Mouse (Mus musculus) gastrocnemius, postnatal 25 days (tissue): ENCODE results near the gene Lce3f. TPM values are rescaled to one million over a fixed set of nuclear protein-coding genes. Genes with fewer than 3 reads are reported as not detected.

Experiments
- DNase-seq: peaks from one replicate; pipeline ENCODE4 v3.0.0; 2022
- long read RNA-seq, 2 experiments: library from polyadenylated mRNA; stranded (forward); transcript quantifications; one replicate each; pipeline ENCODE4 v2.0.0; 2021
- total RNA-seq, 2 experiments: library from RNA; stranded (reverse); gene quantifications; 1 replicate in 1 of 2; 2 replicates in 1 of 2; pipeline ENCODE4 v1.2.3; 2021

Gene Lce3f
- total RNA-seq = not detected
- long read RNA-seq, experiment 1 = 0 reads
- long read RNA-seq, experiment 2 = 0 reads

- no peak for DNase-seq
Measured at GRCm38 (mm10) chr3:92991926-92992325, at the start of gene Lce3f. TSS of gene Lce3f (plus strand) at chr3:92992226.

GRCm38 (mm10) chr3:92944186-92944585 is 47.8 kb upstream of the Lce3f start, which contains the start of gene Lce3c:
TSS of gene Lce3c (plus strand) at chr3:92944486.
- no peak for DNase-seq

DNA sequence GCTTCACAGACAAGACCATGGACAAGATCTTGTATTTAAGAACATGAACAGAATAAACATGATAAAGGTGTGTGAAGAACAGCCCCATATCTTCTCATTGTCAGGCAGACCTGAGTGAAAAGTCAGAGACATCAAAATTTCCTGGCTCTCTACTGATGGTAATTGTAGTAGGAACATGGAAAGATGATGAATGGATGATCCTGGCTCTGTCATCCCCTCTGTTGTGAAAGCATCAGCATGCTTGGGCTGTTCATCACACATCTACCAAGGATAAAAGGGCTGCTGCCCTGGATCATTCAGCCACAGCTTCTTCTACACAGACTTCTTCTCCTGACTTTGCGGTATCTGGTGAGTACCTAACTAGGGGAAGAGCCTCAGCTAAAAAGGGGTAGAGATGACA is 34.9 kb upstream of the Lce3f start, which contains the start of gene Lce3d:
Lce3d (plus strand) TSS at position 301 of the 400 bp plus-strand sequence.
- no peak for DNase-seq

DNA sequence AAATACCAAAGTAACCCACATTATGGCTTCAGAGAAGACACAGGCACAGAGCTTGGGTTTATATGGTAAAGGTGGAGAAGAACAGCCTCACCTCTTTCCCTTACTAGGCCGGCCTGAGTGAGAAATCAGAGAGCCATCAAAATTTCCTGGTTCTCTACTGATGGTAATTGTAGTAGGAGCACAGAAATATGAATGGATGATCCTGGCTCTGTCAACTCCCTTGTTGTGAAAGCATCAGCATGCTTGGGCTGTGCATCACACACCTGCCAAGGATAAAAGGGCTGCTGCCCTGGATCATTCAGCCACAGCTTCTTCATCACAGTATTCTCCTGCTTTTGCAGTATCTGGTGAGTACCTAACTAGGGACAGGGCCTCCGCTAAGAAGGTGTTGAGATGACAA is 25.3 kb upstream of the Lce3f start, which contains the start of gene Lce3e:
Lce3e (plus strand) TSS at position 301 of the 400 bp plus-strand sequence.
- DNase-seq = no peak

- DNase-seq = no peak
Measured at GRCm38 (mm10) chr3:92978484-92978883, 13.5 kb upstream of the Lce3f start.

GRCm38 (mm10) chr3:92998691-92999090 is 6.7 kb downstream of the Lce3f start:
- DNase-seq = peak; percentile 21

DNA sequence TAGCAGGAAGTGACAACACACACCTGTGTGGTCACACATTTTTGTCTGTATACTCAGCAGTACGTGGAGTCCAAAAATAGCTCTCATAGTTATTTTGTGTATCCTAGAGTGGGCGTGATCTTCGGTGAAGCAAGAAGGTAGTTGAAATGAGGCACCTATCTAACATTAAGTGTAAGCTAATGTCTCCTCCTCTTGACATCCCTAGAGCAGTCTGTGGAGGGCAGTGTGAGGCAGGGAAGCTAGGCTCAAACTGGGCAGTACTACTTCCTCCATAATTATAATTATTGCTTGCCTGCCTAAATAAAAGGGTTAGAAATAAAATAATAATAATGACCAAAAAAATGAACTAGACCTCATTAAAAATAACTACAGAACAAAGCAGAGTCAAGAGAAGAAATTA is 8.6 kb downstream of the Lce3f start:
- DNase-seq = no peak

GRCm38 (mm10) chr3:93002843-93003242 is 10.8 kb downstream of the Lce3f start:
- no peak for DNase-seq

- peak; percentile 8 for DNase-seq
Measured at GRCm38 (mm10) chr3:93014378-93014801, 22.4 kb downstream of the Lce3f start.

GRCm38 (mm10) chr3:93014871-93015270 is 22.8 kb downstream of the Lce3f start:
- no peak for DNase-seq

GRCm38 (mm10) chr3:93015460-93016104 is 23.6 kb downstream of the Lce3f start, which contains the start of gene Crct1:
TSS of gene Crct1 (minus strand) at chr3:93015687.
- no peak for DNase-seq

DNA sequence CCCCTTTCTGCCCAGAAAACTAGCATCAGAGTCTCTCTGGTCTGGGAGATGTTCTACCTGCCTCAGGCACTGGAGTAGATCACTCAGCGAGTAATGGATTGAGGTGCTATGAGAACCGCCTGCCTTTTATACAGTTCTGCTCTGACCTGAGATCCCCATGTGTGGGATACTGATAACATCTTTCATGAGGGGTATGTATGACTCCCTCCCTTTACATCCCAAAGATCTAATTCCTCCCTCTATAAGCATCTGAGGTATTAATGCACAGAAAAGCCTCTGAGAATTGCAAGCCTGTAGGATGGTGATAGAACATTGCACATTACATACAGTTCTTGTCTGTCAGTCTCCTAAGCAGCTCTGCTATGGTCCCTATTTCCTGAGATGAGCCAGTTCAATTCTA is 26.9 kb downstream of the Lce3f start, which contains the start of gene Lce1m:
Lce1m (minus strand) TSS at position 101 of the 400 bp plus-strand sequence.
- DNase-seq = no peak

- DNase-seq = no peak
Measured at GRCm38 (mm10) chr3:93021171-93021570, 29.1 kb downstream of the Lce3f start.

GRCm38 (mm10) chr3:93023411-93024184 is 31.6 kb downstream of the Lce3f start:
- no peak for DNase-seq

DNA sequence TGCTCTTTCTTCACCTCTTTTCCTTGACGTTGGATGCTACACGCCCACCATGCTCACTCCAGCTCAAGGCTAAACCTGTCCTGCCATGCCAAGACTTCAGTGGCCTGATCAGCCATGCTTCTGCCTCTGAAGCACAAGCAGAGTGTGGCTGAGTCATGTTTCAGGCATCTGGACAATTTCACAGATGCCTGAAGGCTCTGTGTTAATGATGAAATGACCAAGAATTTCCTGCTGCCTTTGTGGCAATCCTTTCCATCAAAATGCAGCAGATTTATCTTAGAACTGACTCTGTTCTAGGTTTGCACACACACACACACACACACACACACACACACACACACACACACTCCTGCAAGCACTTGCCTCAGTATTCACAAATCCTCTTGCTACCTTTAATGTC is 33.5 kb downstream of the Lce3f start:
- DNase-seq = no peak

- DNase-seq = no peak
Measured at GRCm38 (mm10) chr3:93031450-93031849, 39.4 kb downstream of the Lce3f start.

Other genes starting within 250 kb of the Lce3f start
- not detected for gene Lce1g, start 239.9 kb upstream of the Lce3f start, total RNA-seq
- gene Lce1h, start 227.2 kb upstream of the Lce3f start, total RNA-seq = not detected
- not detected for gene Lce1i, start 213.3 kb upstream of the Lce3f start, total RNA-seq
- gene Lce1j, start 201.7 kb upstream of the Lce3f start, total RNA-seq = not detected
- not detected for gene Lce1k, start 184.3 kb upstream of the Lce3f start, total RNA-seq
- gene Kprp, start 165.0 kb upstream of the Lce3f start, total RNA-seq = not detected
- not detected for gene Lce1l, start 140.9 kb upstream of the Lce3f start, total RNA-seq
- gene 2310050C09Rik, start 122.0 kb upstream of the Lce3f start, total RNA-seq = not detected
- gene Lce3a, start 66.0 kb upstream of the Lce3f start, total RNA-seq = not detected
- gene Lce3b, start 59.2 kb upstream of the Lce3f start, total RNA-seq = not detected
- gene Lce3c, start 47.7 kb upstream of the Lce3f start, total RNA-seq = not detected
- gene Lce3d, start 34.8 kb upstream of the Lce3f start, total RNA-seq = not detected
- gene Lce3e, start 25.2 kb upstream of the Lce3f start, total RNA-seq = not detected
- gene Crct1, start 23.5 kb downstream of the Lce3f start, total RNA-seq = not detected
- gene Lce1m, start 26.8 kb downstream of the Lce3f start, total RNA-seq = not detected
- not detected for gene Gm4858, start 76.6 kb downstream of the Lce3f start, total RNA-seq
- gene Crnn, start 152.6 kb downstream of the Lce3f start, total RNA-seq = not detected
- gene Flg2, start 205.1 kb downstream of the Lce3f start, total RNA-seq = not detected